Mouse (Mus musculus) stomach, postnatal 0 days (tissue): ENCODE measurements at regions not wholly inside any gene's neighbourhood (a gene's known extent, or its start where the extent isn't known, plus 50 kb on each side); places are given as distances from the start of the nearest gene placed in this dataset.

Experiments
- ATAC-seq: fragments of 200-750 bp; cut with Nextera tagmentation; 2 replicates; pipeline ENCODE4 v1.8.0; 2017; ENCODE audit not compliant: low FRiP score, low TSS enrichment
- DNase-seq: peaks from one replicate; pipeline ENCODE4 v3.0.0-alpha.2; 2016; ENCODE audit warnings: low spot score
- H3K27ac ChIP-seq: fragments of 300-500 bp; sonication (generic); replicated peaks from 2 replicates; pipeline ENCODE4 v1.5.1; 2014; ENCODE audit warnings: mild to moderate bottlenecking, control low read depth
- H3K27me3 ChIP-seq: fragments of 300-500 bp; sonication (generic); 2 replicates; pipeline ENCODE4 v1.6.1; 2014; ENCODE audit warnings: low read length; ENCODE audit not compliant: control insufficient read depth, insufficient read depth
- H3K36me3 ChIP-seq: fragments of 300-500 bp; sonication (generic); 2 replicates; pipeline ENCODE4 v1.6.1; 2014; ENCODE audit warnings: low read length, mixed read lengths; ENCODE audit not compliant: control insufficient read depth, insufficient read depth
- H3K4me1 ChIP-seq: fragments of 300-500 bp; sonication (generic); replicated peaks from 2 replicates; pipeline ENCODE4 v1.6.1; 2014; ENCODE audit warnings: antibody characterized with exemption; ENCODE audit not compliant: control insufficient read depth, insufficient read depth
- H3K4me2 ChIP-seq: fragments of 300-500 bp; sonication (generic); replicated peaks from 2 replicates; pipeline ENCODE4 v1.6.1; 2014; ENCODE audit warnings: low read depth, mild to moderate bottlenecking, control low read depth, moderate library complexity
- H3K4me3 ChIP-seq: fragments of 300-500 bp; sonication (generic); 2 replicates; pipeline ENCODE4 v1.5.1; 2014; ENCODE audit warnings: low read depth, low read length, control low read depth
- H3K9ac ChIP-seq: fragments of 300-500 bp; sonication (generic); 2 replicates; pipeline ENCODE4 v1.6.1; 2014; ENCODE audit warnings: mild to moderate bottlenecking, low read length, control low read depth, mixed read lengths
- H3K9me3 ChIP-seq: fragments of 300-500 bp; sonication (generic); 2 replicates; pipeline ENCODE4 v1.6.1; 2016; ENCODE audit warnings: low read length; ENCODE audit not compliant: control insufficient read depth
- CTCF ChIP-seq: IDR thresholded peaks from 2 replicates; pipeline ENCODE4 v1.5.1; 2016; ENCODE audit warnings: antibody characterized with exemption, low read depth, mild to moderate bottlenecking, moderate library complexity
- EP300 ChIP-seq: optimal IDR thresholded peaks from 2 replicates; pipeline ENCODE3; 2016; ENCODE audit warnings: antibody characterized with exemption
- WGBS: fragments of 180-500 bp; shearing (Covaris S2); extraction: QIAGEN DNeasy Blood & Tissue Kit; methylation state at CpG from one replicate; pipeline ENCODE4 v1.1.7; 2014; 5-methylcytosine and 5-hydroxymethylcytosine counted together

GRCm38 (mm10) chr17:83987683-83988082 is 139.9 kb upstream of the Haao start:
- Histone ChIP-seq H3K27me3 (no peaks in the 10 kb centered on the region), H3K4me1 (peaks cover 2% of the 10 kb centered on the region; the same call in 1 of the 2 replicates), H3K27ac (no peak overlapping the region; the same call in 1 of the 2 replicates), H3K36me3 (no peaks in the 10 kb centered on the region), H3K9me3 (no peaks in the 10 kb centered on the region), H3K4me2 (no peak overlapping the region), H3K4me3 (no peak overlapping the region), H3K9ac (no peak overlapping the region)
- TF ChIP-seq CTCF = no peak
- TF ChIP-seq EP300 = no peak
- DNase-seq (no peak), ATAC-seq (no peak)
- WGBS = 76% methylated on average over 4 of the region's 4 CpGs

DNA sequence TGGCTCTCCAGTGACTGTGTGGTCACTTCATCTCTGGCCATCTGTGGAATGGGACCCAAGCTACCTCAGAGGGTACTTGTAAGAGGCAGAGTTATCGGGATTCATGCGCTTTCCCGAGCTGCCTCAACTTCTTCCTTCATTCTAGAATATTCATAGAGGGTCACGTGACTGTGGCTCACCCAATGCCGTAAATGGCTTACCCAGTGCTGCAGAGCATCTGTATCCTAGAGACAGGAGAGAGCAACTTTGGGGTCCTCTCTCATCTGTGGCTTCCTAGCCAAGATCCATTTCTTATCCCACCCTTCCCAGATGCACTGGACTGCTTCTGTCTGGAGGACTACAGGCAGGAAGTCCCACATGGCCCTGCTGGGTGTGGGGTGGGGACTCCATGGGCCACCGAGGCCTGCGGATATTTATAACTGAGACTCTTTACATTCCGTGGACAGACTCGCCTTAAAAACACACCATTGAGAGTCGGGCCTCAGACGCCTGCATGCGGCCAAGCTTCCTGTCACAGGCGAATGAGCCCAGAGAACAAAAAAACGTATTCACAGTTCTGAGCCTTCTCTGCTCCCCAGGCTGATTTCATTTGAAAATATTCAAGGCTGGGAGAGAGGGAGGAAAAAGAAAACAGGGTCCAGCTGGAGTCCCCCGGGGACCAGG is 138.3 kb upstream of the Haao start:
- Histone ChIP-seq H3K27me3 (no peaks in the 10 kb centered on the region), H3K4me2 (no peak overlapping the region), H3K27ac (peak overlapping the region; percentile 74), H3K4me3 (no peak overlapping the region), H3K36me3 (no peaks in the 10 kb centered on the region), H3K9ac (no peak overlapping the region), H3K9me3 (no peaks in the 10 kb centered on the region), H3K4me1 (peaks cover 4% of the 10 kb centered on the region; the same call in 1 of the 2 replicates)
- DNase-seq (no peak), ATAC-seq (no peak)
- WGBS = 57% methylated on average over 15 of the region's 15 CpGs
- no peak for TF ChIP-seq EP300
- no peak for TF ChIP-seq CTCF

GRCm38 (mm10) chr17:83985333-83985790 is 137.6 kb upstream of the Haao start:
- H3K27ac ChIP-seq = 0 out of 2 replicates have a peak overlapping the region, but pooled peaks have one; percentile 14
- peaks cover 4% of the 10 kb centered on the region; the same call in 1 of the 2 replicates for H3K4me1 ChIP-seq
- no peak overlapping the region for H3K9ac ChIP-seq
- H3K9me3 ChIP-seq = no peaks in the 10 kb centered on the region
- no peaks in the 10 kb centered on the region for H3K36me3 ChIP-seq
- no peak overlapping the region for H3K4me2 ChIP-seq
- DNase-seq = no peak
- TF ChIP-seq EP300 = no peak
- no peak for TF ChIP-seq CTCF
- H3K27me3 ChIP-seq = no peaks in the 10 kb centered on the region
- no peak for ATAC-seq
- no peak overlapping the region for H3K4me3 ChIP-seq
- 74% methylated on average over 17 of the region's 17 CpGs for WGBS

- DNase-seq (no peak), ATAC-seq (no peak)
- TF ChIP-seq CTCF = no peak
- Histone ChIP-seq H3K4me3 (no peak overlapping the region), H3K9ac (no peak overlapping the region), H3K36me3 (no peaks in the 10 kb centered on the region), H3K9me3 (no peaks in the 10 kb centered on the region), H3K4me1 (peaks cover 8% of the 10 kb centered on the region; the same call in 1 of the 2 replicates), H3K27ac (peak overlapping the region; percentile 35; the same call in 1 of the 2 replicates), H3K27me3 (no peaks in the 10 kb centered on the region), H3K4me2 (no peak overlapping the region)
- WGBS = 82% methylated on average over 9 of the region's 9 CpGs
Measured at GRCm38 (mm10) chr17:83983837-83984388, 136.2 kb upstream of the Haao start.

GRCm38 (mm10) chr17:83983070-83983836 is 135.5 kb upstream of the Haao start:
- Histone ChIP-seq H3K4me1 (peaks cover 8% of the 10 kb centered on the region; the same call in 1 of the 2 replicates), H3K9ac (no peak overlapping the region), H3K4me2 (no peak overlapping the region), H3K4me3 (no peak overlapping the region), H3K36me3 (no peaks in the 10 kb centered on the region), H3K27ac (peak overlapping the region; percentile 81), H3K27me3 (no peaks in the 10 kb centered on the region), H3K9me3 (no peaks in the 10 kb centered on the region)
- peak; percentile 60 for DNase-seq
- 23% methylated on average over 18 of the region's 18 CpGs for WGBS
- ATAC-seq = peak; percentile 40; the same call in 1 of the 2 replicates
- no peak for TF ChIP-seq EP300
- 0 out of 2 replicates have a peak, but pooled peaks have one; percentile 21 for TF ChIP-seq CTCF
